Mouse (Mus musculus) urinary bladder, postnatal 25 days (tissue): ENCODE results near the gene Rxfp3.

ENCODE experiments used
- DNase-seq: peaks from one replicate; pipeline ENCODE4 v3.0.0; 2022; ENCODE audit warnings: low spot score

The Rxfp3 gene

GRCm38 (mm10) chr15:11037711-11038110, at the start of gene Rxfp3:
Gene Rxfp3 (minus strand): TSS chr15:11037991.
- DNase-seq, result no peak

GRCm38 (mm10) chr15:11084993-11085365, 47.2 kb upstream of the Rxfp3 start:
- no peak for DNase-seq

GRCm38 (mm10) chr15:11084241-11084992, 46.6 kb upstream of the Rxfp3 start:
- no peak for DNase-seq

DNA sequence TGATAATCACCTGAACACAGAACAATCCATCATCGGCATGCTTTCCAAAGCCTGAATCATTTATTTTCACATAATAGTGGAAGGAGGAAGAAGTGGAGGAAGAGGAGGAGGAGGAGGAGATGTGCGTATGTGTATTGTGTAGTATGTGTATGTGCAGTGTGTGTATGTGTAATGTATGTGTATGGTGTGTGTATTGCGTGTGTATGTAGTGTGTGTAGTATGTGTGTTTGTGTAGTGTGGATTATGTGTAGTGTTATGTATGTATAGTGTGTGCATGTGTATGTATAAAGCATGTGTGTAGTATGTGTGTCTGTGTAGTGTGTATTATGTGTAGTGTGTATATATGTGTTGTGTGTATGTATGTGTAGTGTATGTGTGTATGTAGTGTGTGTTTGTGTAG, 45.9 kb upstream of the Rxfp3 start:
- DNase-seq, result no peak

GRCm38 (mm10) chr15:11082961-11083569, 45.3 kb upstream of the Rxfp3 start:
- no peak for DNase-seq

DNA sequence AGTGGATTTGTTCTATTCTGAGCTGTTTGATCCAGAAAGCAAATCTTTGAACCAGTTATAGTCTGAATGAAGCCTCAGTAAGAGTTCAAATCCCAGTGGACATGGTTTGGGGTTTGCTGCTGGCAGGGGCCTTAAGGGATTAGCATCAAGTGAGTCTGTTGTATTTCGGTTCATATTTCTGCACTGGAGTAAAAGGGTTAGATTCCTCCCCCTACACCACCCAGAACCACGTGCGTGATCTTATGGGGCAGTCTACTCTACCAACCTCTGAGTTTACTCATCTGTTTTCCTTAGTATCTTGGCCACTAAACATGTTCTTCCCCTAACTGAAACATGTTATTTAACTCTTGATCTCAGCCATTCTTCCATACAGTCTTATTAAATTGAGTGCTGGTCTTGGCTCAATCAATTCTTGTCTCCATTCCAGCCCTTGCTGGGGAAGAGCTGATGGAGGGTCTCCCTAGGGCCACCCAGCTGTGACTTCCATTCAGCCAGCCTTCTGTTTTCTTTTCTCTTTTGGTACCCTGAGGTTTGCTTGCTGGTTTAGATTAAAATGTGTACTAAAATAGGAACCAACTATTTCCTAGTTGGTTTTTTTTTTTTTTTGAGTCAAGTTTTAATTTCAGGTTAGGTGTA, 38.1 kb upstream of the Rxfp3 start:
- DNase-seq, result no peak

- no peak for DNase-seq
These were observed 30.1 kb upstream of the Rxfp3 start for GRCm38 (mm10) chr15:11067891-11068290.

DNA sequence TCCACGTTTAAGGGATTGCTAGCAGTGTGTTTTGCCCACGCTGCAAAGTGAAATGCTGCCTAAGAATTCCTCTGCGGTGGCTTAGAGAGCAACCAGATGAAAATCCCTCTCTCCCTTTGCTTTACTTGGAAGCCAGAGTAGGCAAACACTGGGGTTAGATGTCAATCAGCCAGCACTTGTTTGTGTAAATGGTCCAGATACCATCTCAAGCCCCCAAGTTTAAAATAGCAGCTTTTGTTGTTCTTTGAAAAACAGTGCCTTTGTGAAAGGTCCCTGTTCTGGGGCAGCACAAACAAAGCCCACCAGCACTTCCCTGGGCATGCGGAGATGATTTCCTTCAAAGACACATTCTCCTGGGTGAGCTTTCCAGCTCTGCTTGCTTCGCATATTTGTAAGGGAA, 28.5 kb upstream of the Rxfp3 start:
- DNase-seq, result no peak

- DNase-seq, result no peak
These were observed 27.9 kb upstream of the Rxfp3 start for GRCm38 (mm10) chr15:11065528-11066171.

DNA sequence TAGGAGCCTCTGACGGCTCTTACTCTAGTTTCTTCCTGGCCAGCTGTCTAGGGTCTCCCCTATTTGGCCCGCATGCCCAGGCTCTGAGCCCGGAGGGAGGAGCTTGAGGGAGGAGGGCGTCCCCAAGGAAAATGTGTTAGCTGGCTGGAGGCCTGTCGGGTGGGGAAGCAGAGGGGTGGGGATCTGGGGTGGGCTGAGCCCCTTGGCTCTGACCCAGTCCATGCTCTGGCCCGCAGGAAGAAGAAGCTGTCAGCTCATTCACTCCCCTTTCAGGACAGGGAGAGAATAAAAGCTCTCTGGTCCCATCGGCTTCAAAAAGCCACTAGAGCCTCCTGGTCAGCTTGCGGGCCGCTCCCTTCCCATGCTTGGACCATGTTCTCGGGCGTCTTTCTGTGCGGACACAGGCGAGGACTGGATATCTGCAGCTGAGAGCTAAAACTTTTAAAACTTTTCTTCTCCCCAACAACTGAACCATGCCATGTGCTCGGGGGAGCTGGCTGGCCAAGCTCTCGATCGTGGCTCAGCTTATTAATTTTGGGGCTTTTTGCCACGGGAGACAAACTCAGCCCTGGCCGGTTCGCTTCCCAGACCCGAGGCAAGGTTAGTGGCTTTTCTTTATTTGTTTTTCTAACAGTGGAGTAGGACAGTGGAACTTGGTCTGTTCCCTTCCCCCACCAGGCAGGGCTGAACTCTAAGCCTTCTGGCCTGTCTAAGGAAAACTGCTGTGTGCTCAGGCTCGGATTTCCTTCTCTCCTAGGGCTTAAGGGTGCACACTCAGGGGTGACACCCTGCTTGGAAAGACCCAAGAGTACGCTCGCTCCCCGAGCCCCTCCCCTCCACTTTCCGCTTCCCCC, 27.0 kb upstream of the Rxfp3 start, which contains the start of gene Adamts12:
Gene Adamts12 (plus strand): TSS at position 233 of the 854 bp plus-strand sequence.
- DNase-seq, result peak; percentile 41

GRCm38 (mm10) chr15:11064160-11064557, 26.4 kb upstream of the Rxfp3 start:
- no peak for DNase-seq

DNA sequence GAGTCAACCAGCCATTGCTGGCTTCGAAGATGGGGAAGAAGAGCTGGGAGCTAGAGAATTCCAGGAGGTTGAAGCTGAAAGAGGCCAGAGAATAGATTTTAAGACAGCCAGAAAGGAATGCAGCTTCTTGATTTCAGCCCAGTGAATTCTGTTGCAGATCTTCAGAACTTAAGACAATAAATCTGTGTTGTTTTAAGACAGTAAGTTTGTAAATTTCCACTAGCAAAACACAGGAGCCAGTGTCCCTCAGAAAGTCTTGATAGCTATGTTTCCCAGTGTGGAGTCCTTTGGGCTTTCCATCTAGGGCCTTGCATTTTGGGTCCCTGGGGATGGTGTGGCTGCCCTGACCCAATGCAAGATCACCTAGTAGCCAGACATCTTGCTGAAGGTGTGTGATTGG, 25.1 kb upstream of the Rxfp3 start:
- no peak for DNase-seq

- DNase-seq, result no peak
These were observed 16.8 kb upstream of the Rxfp3 start for GRCm38 (mm10) chr15:11054440-11055080.

DNA sequence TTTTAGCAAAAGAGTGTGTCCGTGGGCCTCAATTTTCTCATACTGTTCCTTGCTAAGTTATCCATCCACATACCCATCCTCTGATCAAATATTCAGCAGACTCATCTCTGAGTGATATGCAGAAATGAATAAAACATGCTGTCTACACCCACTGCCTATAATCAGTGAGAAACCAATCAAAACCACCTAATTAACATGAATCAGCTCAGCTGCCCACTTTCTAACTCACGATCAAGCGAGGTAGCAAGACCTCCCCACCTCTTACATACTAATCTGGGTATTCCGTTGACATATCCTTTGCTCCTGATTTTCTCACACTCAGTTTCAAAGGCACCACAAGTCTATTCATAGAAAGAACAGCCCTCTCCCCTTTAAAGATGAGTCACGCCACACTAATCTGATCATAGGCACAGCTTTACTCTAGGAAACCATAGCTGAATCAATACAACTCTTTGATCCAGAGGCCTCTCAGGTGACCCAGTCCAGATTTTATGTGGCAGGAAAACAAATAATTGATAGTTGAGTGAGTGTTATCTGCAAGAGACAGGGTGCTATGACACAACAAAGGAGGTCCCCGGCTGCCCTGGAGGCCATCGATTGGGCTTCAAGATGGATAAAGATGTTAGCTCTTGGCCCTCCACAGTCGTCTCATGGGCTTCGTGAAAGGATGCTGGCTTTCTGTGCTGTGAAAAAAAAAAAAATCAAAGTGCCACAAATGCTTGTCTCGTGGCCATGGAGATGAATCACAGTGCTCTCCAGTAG, 16.1 kb upstream of the Rxfp3 start:
- no peak for DNase-seq

DNA sequence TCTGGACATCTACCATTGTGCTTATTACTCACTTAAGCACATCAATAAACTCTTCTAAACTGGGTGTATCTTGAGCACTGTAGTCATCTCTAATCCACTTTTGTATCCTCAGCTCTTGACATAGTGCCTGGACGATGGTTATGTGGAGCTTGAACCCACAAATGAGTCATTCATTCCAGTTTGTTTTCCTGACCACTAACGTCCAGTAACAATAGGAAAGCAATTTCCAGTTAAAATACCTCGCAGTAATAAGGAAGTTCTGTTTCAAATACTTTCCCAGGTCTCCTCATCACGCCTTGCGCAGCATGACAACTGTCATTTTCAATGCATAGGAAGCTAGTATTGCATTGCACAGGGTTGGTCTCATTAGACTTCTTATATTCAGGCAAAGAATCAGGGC, 5.0 kb upstream of the Rxfp3 start:
- no peak for DNase-seq

DNA sequence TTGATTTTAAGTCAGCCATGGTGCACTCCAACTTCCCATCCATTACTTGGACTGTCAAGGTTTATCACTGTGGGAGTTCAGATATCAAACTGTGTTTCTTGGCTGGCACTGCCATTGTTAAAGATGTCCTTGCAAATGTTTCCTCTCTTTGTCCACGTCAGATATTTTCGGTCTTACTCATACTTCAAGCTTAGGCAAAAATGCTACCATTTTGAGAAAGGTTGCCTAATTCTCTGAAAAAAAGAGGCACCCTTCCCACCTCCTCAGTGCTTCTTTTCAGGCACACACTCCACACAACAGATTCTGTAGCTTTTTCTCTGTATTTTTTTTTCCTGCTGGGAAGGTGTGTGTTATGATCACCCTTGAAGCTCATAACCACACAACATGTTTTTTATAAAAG, 3.4 kb upstream of the Rxfp3 start:
- no peak for DNase-seq

GRCm38 (mm10) chr15:11040067-11040466, 2.3 kb upstream of the Rxfp3 start:
- DNase-seq, result no peak

DNA sequence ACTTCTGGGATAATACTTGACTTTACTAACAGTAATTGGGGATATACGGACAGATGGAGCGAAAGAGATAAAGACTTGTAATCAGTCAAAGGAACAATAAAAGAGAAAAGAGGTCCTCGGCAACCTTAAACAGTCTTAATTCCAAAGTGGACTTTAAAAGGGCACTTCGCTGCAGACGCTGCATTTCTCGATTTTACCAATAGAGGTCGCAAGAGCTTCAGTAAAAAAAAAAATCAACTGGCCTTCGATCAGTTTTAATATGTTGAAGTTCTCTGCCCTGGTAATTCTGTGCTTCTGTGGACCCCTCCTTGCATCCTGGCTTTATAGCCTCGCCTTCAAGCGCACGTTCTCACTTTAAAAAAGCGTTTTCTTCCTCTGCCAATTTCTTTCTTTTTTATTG, 685 bp upstream of the Rxfp3 start:
- DNase-seq, result peak; percentile 28

DNA sequence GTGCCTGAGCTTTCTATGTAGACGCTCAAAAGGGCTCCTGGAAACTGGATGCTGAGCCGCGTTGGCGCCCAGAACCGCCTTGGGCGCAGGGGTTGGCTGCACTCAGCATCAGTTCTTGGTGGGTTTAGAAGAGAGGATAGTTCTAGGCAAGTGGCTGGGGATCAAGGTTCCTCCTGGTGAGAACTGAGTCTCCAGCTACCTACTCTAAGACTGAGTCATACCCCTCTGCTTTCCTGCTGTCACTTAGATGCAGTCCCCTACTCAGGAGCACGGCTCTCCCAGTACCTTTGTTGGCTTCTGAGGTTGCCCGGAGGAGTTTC, 455 bp downstream of the Rxfp3 start:
- DNase-seq, result no peak

- DNase-seq, result no peak
These were observed 1.0 kb downstream of the Rxfp3 start for GRCm38 (mm10) chr15:11036535-11037375.
